Mouse (Mus musculus) kidney, embryonic 14.5 days (tissue): ENCODE measurements around the gene BC034090. TPM values are rescaled to one million over a fixed set of nuclear protein-coding genes. Genes with fewer than 3 reads are reported as not detected.
A peak's percentile ranks its signal among the peaks of the same experiment; 100 is the strongest.

Experiments used
- ATAC-seq: fragments of 200-750 bp; cut with Nextera tagmentation; 2 replicates; pipeline ENCODE4 v1.8.0; 2017; ENCODE audit warnings: moderate number of reproducible peaks, mild to moderate bottlenecking, moderate TSS enrichment, moderate library complexity; ENCODE audit not compliant: low FRiP score, low TSS enrichment
- H3K27ac ChIP-seq: fragments of 300-500 bp; sonication (generic); 2 replicates; pipeline ENCODE4 v1.5.1; 2014; ENCODE audit warnings: low read depth, mild to moderate bottlenecking, low read length, moderate library complexity, mixed read lengths
- H3K27me3 ChIP-seq: fragments of 300-500 bp; sonication (generic); 2 replicates; pipeline ENCODE4 v1.6.1; 2014; ENCODE audit warnings: mild to moderate bottlenecking, low read length; ENCODE audit not compliant: control insufficient read depth, insufficient read depth
- H3K36me3 ChIP-seq: fragments of 300-500 bp; sonication (generic); 2 replicates; pipeline ENCODE4 v1.6.1; 2014; ENCODE audit warnings: low read length, mixed read lengths; ENCODE audit not compliant: control insufficient read depth, insufficient read depth
- H3K4me1 ChIP-seq: fragments of 300-500 bp; sonication (generic); 2 replicates; pipeline ENCODE4 v1.6.1; 2014; ENCODE audit warnings: low read length, mixed read lengths; ENCODE audit not compliant: control insufficient read depth, insufficient read depth
- H3K4me2 ChIP-seq: fragments of 300-500 bp; sonication (generic); replicated peaks from 2 replicates; pipeline ENCODE4 v1.6.1; 2014; ENCODE audit warnings: low read depth, mild to moderate bottlenecking, low read length
- H3K4me3 ChIP-seq: fragments of 300-500 bp; sonication (generic); 2 replicates; pipeline ENCODE4 v1.5.1; 2014; ENCODE audit warnings: mild to moderate bottlenecking, low read length
- H3K9ac ChIP-seq: fragments of 300-500 bp; sonication (generic); 2 replicates; pipeline ENCODE4 v1.6.1; 2014; ENCODE audit warnings: low read depth, mild to moderate bottlenecking, low read length, moderate library complexity
- H3K9me3 ChIP-seq: fragments of 300-500 bp; sonication (generic); 2 replicates; pipeline ENCODE4 v1.6.1; 2016; ENCODE audit warnings: low read length; ENCODE audit not compliant: control insufficient read depth
- WGBS: fragments of 180-500 bp; shearing (Covaris S2); extraction: QIAGEN DNeasy Blood & Tissue Kit; methylation state at CpG from one replicate; pipeline ENCODE4 v1.1.7; 2014; 5-methylcytosine and 5-hydroxymethylcytosine counted together
- polyA plus RNA-seq: library from polyadenylated mRNA; unstranded; fragments of >200 nt; fragmentation: Nextera tagmentation; extraction: Ambion mirVana; gene quantifications from 2 replicates; pipeline ENCODE4 v1.2.1, GENCODE M21; 2014

BC034090 gene
- polyA plus RNA-seq, 1 experiment from 2014 or later = 4.9 TPM

GRCm38 (mm10) chr1:155215066-155215764 is 29.0 kb downstream of the BC034090 start:
- no peaks in the 10 kb centered on the region for H3K9me3 ChIP-seq
- H3K27me3 ChIP-seq = no peaks in the 10 kb centered on the region
- H3K4me1 ChIP-seq = peaks cover 55% of the 10 kb centered on the region
- ATAC-seq = peak; percentile 32
- no peak overlapping the region for H3K4me2 ChIP-seq
- H3K27ac ChIP-seq = 0 out of 2 replicates have a peak overlapping the region, but pooled peaks have one; percentile 37
- 36% methylated on average over 9 of the region's 9 CpGs for WGBS
- H3K9ac ChIP-seq = 0 out of 2 replicates have a peak overlapping the region, but pooled peaks have one; percentile 4
- no peaks in the 10 kb centered on the region; the same call in 1 of the 2 replicates for H3K36me3 ChIP-seq
- H3K4me3 ChIP-seq = no peak overlapping the region

- no peak overlapping the region for H3K27ac ChIP-seq
Measured at GRCm38 (mm10) chr1:155213912-155214311, 30.3 kb downstream of the BC034090 start.

GRCm38 (mm10) chr1:155212936-155213774 is 31.1 kb downstream of the BC034090 start:
- peaks cover 55% of the 10 kb centered on the region for H3K4me1 ChIP-seq
- no peaks in the 10 kb centered on the region; the same call in 1 of the 2 replicates for H3K36me3 ChIP-seq
- no peak overlapping the region for H3K4me3 ChIP-seq
- WGBS = 18% methylated on average over 18 of the region's 18 CpGs
- peak overlapping the region; percentile 67 for H3K27ac ChIP-seq
- peak overlapping the region; percentile 32; the same call in 1 of the 2 replicates for H3K9ac ChIP-seq
- no peaks in the 10 kb centered on the region for H3K27me3 ChIP-seq
- no peaks in the 10 kb centered on the region for H3K9me3 ChIP-seq
- no peak overlapping the region for H3K4me2 ChIP-seq
- ATAC-seq = peak; percentile 22; the same call in 1 of the 2 replicates

More at GRCm38 (mm10) chr1:155213912-155214311, 30.3 kb downstream of the BC034090 start:
- no peak overlapping the region for H3K9ac ChIP-seq
- WGBS = 66% methylated on average over 7 of the region's 7 CpGs
- no peak for ATAC-seq
- no peaks in the 10 kb centered on the region for H3K9me3 ChIP-seq
- no peaks in the 10 kb centered on the region; the same call in 1 of the 2 replicates for H3K36me3 ChIP-seq
- H3K4me3 ChIP-seq = no peak overlapping the region
- H3K27me3 ChIP-seq = no peaks in the 10 kb centered on the region
- H3K4me1 ChIP-seq = peaks cover 55% of the 10 kb centered on the region
- H3K4me2 ChIP-seq = no peak overlapping the region

- Histone ChIP-seq H3K27ac (peak overlapping the region; percentile 67), H3K36me3 (peaks cover 2% of the 10 kb centered on the region; the same call in 1 of the 2 replicates), H3K4me3 (no peak overlapping the region), H3K9ac (peak overlapping the region; percentile 9; the same call in 1 of the 2 replicates), H3K27me3 (no peaks in the 10 kb centered on the region), H3K9me3 (no peaks in the 10 kb centered on the region), H3K4me2 (no peak overlapping the region), H3K4me1 (peaks cover 55% of the 10 kb centered on the region)
- 13% methylated on average over 6 of the region's 6 CpGs for WGBS
- peak; percentile 59 for ATAC-seq
Measured at GRCm38 (mm10) chr1:155212493-155212892, 31.8 kb downstream of the BC034090 start.

GRCm38 (mm10) chr1:155212081-155212480 is 32.2 kb downstream of the BC034090 start:
- Histone ChIP-seq H3K4me3 (no peak overlapping the region), H3K27ac (peak overlapping the region; percentile 67; the same call in 1 of the 2 replicates), H3K4me2 (no peak overlapping the region), H3K27me3 (no peaks in the 10 kb centered on the region), H3K36me3 (peaks cover 3% of the 10 kb centered on the region; the same call in 1 of the 2 replicates), H3K4me1 (peaks cover 55% of the 10 kb centered on the region), H3K9ac (peak overlapping the region; percentile 9; the same call in 1 of the 2 replicates), H3K9me3 (no peaks in the 10 kb centered on the region)
- ATAC-seq = no peak
- WGBS = 66% methylated on average over 4 of the region's 4 CpGs

- Histone ChIP-seq H3K4me2 (no peak overlapping the region), H3K27ac (peak overlapping the region; percentile 37; the same call in 1 of the 2 replicates), H3K27me3 (no peaks in the 10 kb centered on the region), H3K4me3 (no peak overlapping the region), H3K9ac (no peak overlapping the region; the same call in 1 of the 2 replicates), H3K4me1 (peaks cover 51% of the 10 kb centered on the region), H3K9me3 (no peaks in the 10 kb centered on the region), H3K36me3 (peaks cover 11% of the 10 kb centered on the region; the same call in 1 of the 2 replicates)
- 18% methylated on average over 7 of the region's 7 CpGs for WGBS
- no peak for ATAC-seq
Measured at GRCm38 (mm10) chr1:155211017-155211416, 33.2 kb downstream of the BC034090 start.

GRCm38 (mm10) chr1:155210011-155210763 is 34.1 kb downstream of the BC034090 start:
- no peak overlapping the region for H3K4me2 ChIP-seq
- peaks cover 11% of the 10 kb centered on the region; the same call in 1 of the 2 replicates for H3K36me3 ChIP-seq
- H3K27me3 ChIP-seq = no peaks in the 10 kb centered on the region
- no peaks in the 10 kb centered on the region for H3K9me3 ChIP-seq
- H3K27ac ChIP-seq = no peak overlapping the region
- peaks cover 44% of the 10 kb centered on the region for H3K4me1 ChIP-seq
- H3K4me3 ChIP-seq = no peak overlapping the region
- no peak overlapping the region for H3K9ac ChIP-seq
- no peak for ATAC-seq
- WGBS = 77% methylated on average over 11 of the region's 11 CpGs

GRCm38 (mm10) chr1:155207859-155208258 is 36.4 kb downstream of the BC034090 start:
- ATAC-seq = no peak

More at GRCm38 (mm10) chr1:155207859-155208258, 36.4 kb downstream of the BC034090 start:
- H3K9ac ChIP-seq = no peak overlapping the region
- no peaks in the 10 kb centered on the region for H3K9me3 ChIP-seq
- H3K27me3 ChIP-seq = no peaks in the 10 kb centered on the region
- H3K36me3 ChIP-seq = peaks cover 17% of the 10 kb centered on the region
- WGBS = 76% methylated on average over 3 of the region's 3 CpGs
- H3K4me2 ChIP-seq = no peak overlapping the region
- peaks cover 30% of the 10 kb centered on the region for H3K4me1 ChIP-seq
- no peak overlapping the region for H3K4me3 ChIP-seq
- H3K27ac ChIP-seq = no peak overlapping the region
